Mouse (Mus musculus): ENCODE measurements around the gene Dhrs7c. TPM values are rescaled to one million over a fixed set of nuclear protein-coding genes. Genes with fewer than 3 reads are reported as not detected.

Gene Dhrs7c
- polyA plus RNA-seq, 1 experiment, result 7.9 TPM

DNA sequence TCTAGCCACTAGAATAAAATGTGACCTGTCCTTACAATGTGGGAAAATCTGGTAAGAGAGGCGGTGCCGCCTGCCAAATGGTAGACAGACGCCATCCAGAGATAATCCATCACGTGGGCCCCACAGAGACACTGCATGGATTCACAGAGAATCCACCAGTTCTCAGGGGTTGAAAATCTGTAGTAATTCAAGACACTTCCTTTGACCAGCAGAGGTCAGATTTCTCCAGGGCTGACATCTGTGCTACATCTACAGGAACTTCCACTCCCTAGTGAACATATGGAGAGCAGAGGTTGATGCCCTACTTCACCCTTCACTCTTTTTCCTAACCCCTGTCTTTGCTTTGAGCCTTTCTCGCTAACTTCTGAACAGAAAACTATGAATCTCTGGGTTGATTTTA, 67.1 kb downstream of the Dhrs7c start:
- H3K4me1 ChIP-seq (ENCODE audit: control insufficient read depth, insufficient read depth, low read length), result peaks cover 4% of the 10 kb centered on the region
- no peak for DNase-seq
- no peak for TF ChIP-seq POLR2A (IDR thresholded peaks at IDR 0.05; ENCODE audit: borderline replicate concordance, extremely low read depth, low read depth, low read length)
- WGBS, result 68% methylated on average over 5 of the region's 5 CpGs
- H3K4me3 ChIP-seq (replicated peaks; ENCODE audit: extremely low read depth, low read depth, low read length), result no peak overlapping the region

Other genes starting within 250 kb of the Dhrs7c start
- gene Rcvrn, start 102.9 kb upstream of the Dhrs7c start, polyA plus RNA-seq (2012; rRNA removed), result 0.22 TPM in 1 of 2 replicates, not detected in the other
- not detected in 2 replicates for gene Glp2r, start 27.0 kb upstream of the Dhrs7c start, polyA plus RNA-seq (2012; rRNA removed)
- not detected in 2 replicates for gene Gsg1l2, start 23.6 kb upstream of the Dhrs7c start, polyA plus RNA-seq (2012; rRNA removed)
- gene Usp43, start 124.0 kb downstream of the Dhrs7c start, polyA plus RNA-seq (2012; rRNA removed), result 7.0 and 7.9 TPM in 2 replicates
- gene Cfap52, start 167.5 kb downstream of the Dhrs7c start, polyA plus RNA-seq (2012; rRNA removed), result 4.7 and 9.4 TPM in 2 replicates
- 3.9 and 8.7 TPM in 2 replicates for gene Stx8, start 168.0 kb downstream of the Dhrs7c start, polyA plus RNA-seq (2012; rRNA removed)

All from lung, adult 2 months (tissue).